Mouse (Mus musculus) neural tube, embryonic 15.5 days (tissue): ENCODE measurements around the gene Tex38. TPM values are rescaled to one million over a fixed set of nuclear protein-coding genes. Genes with fewer than 3 reads are reported as not detected.
A peak's percentile ranks its signal among the peaks of the same experiment; 100 is the strongest.

Source experiments
- ATAC-seq: fragments of 200-750 bp; cut with Nextera tagmentation; 2 replicates; pipeline ENCODE4 v1.8.0; 2017; ENCODE audit warnings: mild to moderate bottlenecking, moderate TSS enrichment, moderate library complexity; ENCODE audit not compliant: low FRiP score
- H3K27ac ChIP-seq: fragments of 300-500 bp; sonication (generic); replicated peaks from 2 replicates; pipeline ENCODE4 v1.5.1; 2015; ENCODE audit warnings: mild to moderate bottlenecking, inconsistent platforms
- H3K27me3 ChIP-seq: fragments of 300-500 bp; sonication (generic); replicated peaks from 2 replicates; pipeline ENCODE4 v1.6.1; 2015; ENCODE audit warnings: inconsistent platforms
- H3K36me3 ChIP-seq: fragments of 300-500 bp; sonication (generic); 2 replicates; pipeline ENCODE4 v1.6.1; 2015; ENCODE audit warnings: inconsistent platforms
- H3K4me1 ChIP-seq: fragments of 300-500 bp; sonication (generic); 2 replicates; pipeline ENCODE4 v1.6.1; 2015; ENCODE audit warnings: inconsistent platforms
- H3K4me2 ChIP-seq: fragments of 300-500 bp; sonication (generic); 2 replicates; pipeline ENCODE4 v1.6.1; 2015; ENCODE audit warnings: inconsistent platforms, mild to moderate bottlenecking, moderate library complexity
- H3K4me3 ChIP-seq: fragments of 300-500 bp; sonication (generic); replicated peaks from 2 replicates; pipeline ENCODE4 v1.5.1; 2015; ENCODE audit warnings: mild to moderate bottlenecking, inconsistent platforms
- H3K9ac ChIP-seq: fragments of 300-500 bp; sonication (generic); replicated peaks from 2 replicates; pipeline ENCODE4 v1.6.1; 2015; ENCODE audit warnings: mild to moderate bottlenecking, inconsistent platforms
- H3K9me3 ChIP-seq: fragments of 300-500 bp; sonication (generic); replicated peaks from 2 replicates; pipeline ENCODE4 v1.6.1; 2016; ENCODE audit warnings: inconsistent platforms
- WGBS: fragments of 180-500 bp; shearing (Covaris S2); methylation state at CpG from one replicate; pipeline ENCODE4 v1.1.7; 2015; ENCODE audit warnings: mixed read lengths; 5-methylcytosine and 5-hydroxymethylcytosine counted together
- polyA plus RNA-seq: library from polyadenylated mRNA; unstranded; fragments of >200 nt; fragmentation: Nextera tagmentation; extraction: Ambion mirVana; gene quantifications from 2 replicates; pipeline ENCODE4 v1.2.1, GENCODE M21; 2015

Tex38 gene
- polyA plus RNA-seq, 1 experiment from 2014 or later: 0.33 TPM

DNA sequence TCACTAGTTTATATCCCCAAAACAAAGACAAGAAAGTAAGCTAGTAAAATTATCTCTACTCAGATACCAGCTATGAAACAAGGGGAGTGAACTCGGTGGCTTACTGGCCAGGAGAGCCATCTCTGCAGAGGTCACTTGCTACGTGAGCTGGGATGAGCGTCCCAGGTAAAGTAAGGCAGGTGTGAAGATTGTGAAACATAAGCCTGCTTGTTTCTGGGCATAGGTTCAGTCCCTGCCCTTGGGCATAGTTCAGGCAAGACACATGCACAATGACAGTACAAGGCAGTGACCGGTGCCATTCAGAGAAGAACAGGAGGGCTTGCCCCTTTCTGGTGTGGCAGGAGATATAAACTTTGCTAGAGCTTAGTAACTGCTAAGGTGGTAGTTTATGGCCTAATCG lies 34.8 kb upstream of the Tex38 start:
- Histone ChIP-seq H3K9ac (no peak overlapping the region), H3K27me3 (no peaks in the 10 kb centered on the region), H3K27ac (no peak overlapping the region), H3K4me2 (no peak overlapping the region), H3K9me3 (no peaks in the 10 kb centered on the region), H3K4me1 (no peaks in the 10 kb centered on the region), H3K4me3 (no peak overlapping the region), H3K36me3 (peaks cover 33% of the 10 kb centered on the region)
- WGBS: 94% methylated on average over 5 of the region's 5 CpGs
- ATAC-seq: no peak

DNA sequence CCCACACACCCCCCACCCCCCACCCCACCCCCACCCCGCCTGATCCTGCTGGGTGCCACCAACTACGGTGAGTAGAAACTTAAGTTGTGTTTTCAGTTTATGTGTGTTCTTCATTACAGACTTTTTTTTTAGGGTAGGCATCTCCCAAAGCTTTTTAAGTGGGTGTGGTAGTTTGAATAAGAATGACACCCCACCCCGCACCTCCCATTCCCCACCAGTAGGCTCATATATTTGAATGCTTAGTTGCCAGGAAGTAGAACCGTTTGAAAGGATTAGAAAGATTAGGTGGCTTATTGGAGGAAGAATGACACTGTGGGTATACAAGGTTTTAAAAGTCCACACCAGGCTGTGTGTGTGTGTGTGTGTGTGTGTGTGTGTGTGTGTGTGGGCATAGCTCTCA lies 31.5 kb upstream of the Tex38 start:
- no peaks in the 10 kb centered on the region for H3K4me1 ChIP-seq
- ATAC-seq: no peak
- no peaks in the 10 kb centered on the region for H3K27me3 ChIP-seq
- H3K4me3 ChIP-seq: no peak overlapping the region
- peaks cover 33% of the 10 kb centered on the region for H3K36me3 ChIP-seq
- H3K9ac ChIP-seq: no peak overlapping the region
- H3K27ac ChIP-seq: no peak overlapping the region
- no peaks in the 10 kb centered on the region for H3K9me3 ChIP-seq
- no peak overlapping the region for H3K4me2 ChIP-seq
- 92% methylated on average over 4 of the region's 4 CpGs for WGBS

DNA sequence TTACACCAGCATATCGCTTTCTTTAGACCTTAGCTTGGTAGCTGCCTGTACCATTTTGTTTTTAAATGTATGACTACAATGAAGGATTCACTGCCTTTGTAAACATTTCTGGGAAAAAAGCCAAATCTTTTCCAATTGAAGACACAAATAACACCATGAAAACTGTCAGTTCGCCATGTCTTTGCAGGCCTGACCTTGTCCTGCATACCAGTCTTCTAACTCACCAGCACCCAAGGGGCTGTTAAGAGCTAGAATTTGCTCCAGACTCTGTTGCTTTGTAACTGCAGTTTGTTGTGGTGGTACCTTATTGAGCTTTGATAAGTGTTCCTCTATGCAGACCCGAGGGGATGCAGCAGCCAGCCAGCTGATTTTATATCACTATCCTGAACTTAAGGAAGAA lies 19.2 kb upstream of the Tex38 start:
- H3K4me3 ChIP-seq: no peak overlapping the region
- H3K9ac ChIP-seq: no peak overlapping the region
- no peak overlapping the region for H3K4me2 ChIP-seq
- WGBS: 66% methylated on average over 3 of the region's 3 CpGs
- no peaks in the 10 kb centered on the region for H3K9me3 ChIP-seq
- H3K27me3 ChIP-seq: no peaks in the 10 kb centered on the region
- H3K4me1 ChIP-seq: no peaks in the 10 kb centered on the region
- no peak for ATAC-seq
- no peak overlapping the region for H3K27ac ChIP-seq
- H3K36me3 ChIP-seq: peaks cover 58% of the 10 kb centered on the region

DNA sequence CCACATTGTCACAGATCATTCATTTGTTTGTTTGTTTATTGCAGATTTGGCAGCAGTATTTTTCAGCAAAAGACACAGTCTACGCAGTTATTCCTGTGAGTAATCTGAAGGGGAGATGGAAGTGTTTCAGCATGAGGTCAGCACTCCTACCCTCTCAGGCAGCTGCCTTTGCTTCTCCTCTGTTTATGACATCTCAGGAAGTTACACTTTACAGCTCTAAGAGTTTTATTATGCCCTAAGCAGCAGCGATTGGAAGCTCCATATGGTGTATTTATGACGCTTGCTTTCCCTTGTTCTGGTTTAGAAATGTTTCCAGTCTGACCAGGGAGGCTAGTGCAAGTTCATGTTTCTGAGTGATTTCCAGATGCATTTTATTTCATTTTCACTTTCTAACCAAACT lies 14.5 kb upstream of the Tex38 start:
- Histone ChIP-seq H3K4me3 (no peak overlapping the region), H3K27me3 (no peaks in the 10 kb centered on the region), H3K9me3 (no peaks in the 10 kb centered on the region), H3K4me2 (no peak overlapping the region), H3K36me3 (peaks cover 67% of the 10 kb centered on the region), H3K4me1 (no peaks in the 10 kb centered on the region), H3K9ac (no peak overlapping the region), H3K27ac (no peak overlapping the region)
- no peak for ATAC-seq
- WGBS: 38% methylated on average over 3 of the region's 3 CpGs

DNA sequence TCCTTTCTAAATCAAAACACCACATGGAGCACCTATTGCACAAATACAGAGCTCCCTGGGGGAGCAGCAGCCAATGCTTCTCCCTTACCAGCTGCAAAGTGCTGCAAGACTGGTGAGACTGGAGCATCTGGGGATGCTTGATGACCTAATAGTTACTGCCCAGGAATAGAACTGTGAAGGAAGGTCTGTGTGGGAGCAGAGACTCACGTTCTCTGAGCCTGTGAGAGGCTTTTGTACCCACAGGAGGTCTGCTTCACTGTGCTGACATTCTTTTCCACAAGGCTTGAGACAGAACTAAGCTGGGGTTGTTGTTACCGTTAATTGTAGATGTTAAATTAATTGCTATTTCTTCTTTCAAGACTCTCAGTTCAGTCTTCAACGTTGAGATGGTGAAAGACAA lies 10.0 kb upstream of the Tex38 start:
- H3K27ac ChIP-seq: no peak overlapping the region
- H3K9ac ChIP-seq: no peak overlapping the region
- no peak for ATAC-seq
- 70% methylated on average over 3 of the region's 3 CpGs for WGBS
- H3K4me1 ChIP-seq: peaks cover 5% of the 10 kb centered on the region
- no peak overlapping the region for H3K4me3 ChIP-seq
- H3K27me3 ChIP-seq: no peaks in the 10 kb centered on the region
- no peak overlapping the region for H3K4me2 ChIP-seq
- no peaks in the 10 kb centered on the region for H3K9me3 ChIP-seq
- H3K36me3 ChIP-seq: peaks cover 50% of the 10 kb centered on the region

DNA sequence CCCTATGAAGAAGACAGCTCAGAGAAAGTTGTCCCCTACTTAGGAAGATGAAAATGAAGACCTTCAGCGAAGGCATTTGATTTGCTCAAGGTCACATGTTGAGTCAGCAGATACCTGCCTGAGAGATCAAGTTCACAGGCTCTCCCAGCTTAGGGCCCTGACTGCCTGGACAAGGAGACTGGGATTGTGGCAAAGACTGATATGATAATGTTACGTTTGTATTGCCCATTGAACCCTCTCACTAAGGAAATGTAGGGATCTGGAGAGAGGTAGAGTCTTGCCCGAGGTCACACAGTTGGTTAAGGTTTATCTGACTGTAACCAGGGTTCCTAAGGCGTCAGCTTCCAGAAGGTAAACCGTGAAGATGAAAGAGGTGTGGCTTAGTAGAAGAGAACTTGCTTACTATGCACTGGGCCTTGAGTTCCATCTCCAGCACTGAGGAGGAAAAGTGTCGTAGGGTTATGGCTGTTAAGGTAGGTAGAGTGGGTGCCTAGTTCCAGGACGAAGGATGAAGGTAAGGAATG lies 4.8 kb upstream of the Tex38 start:
- peak overlapping the region; percentile 81; the same call in 1 of the 2 replicates for H3K27ac ChIP-seq
- no peak for ATAC-seq
- peaks cover 17% of the 10 kb centered on the region for H3K4me1 ChIP-seq
- peaks cover 17% of the 10 kb centered on the region for H3K36me3 ChIP-seq
- H3K9ac ChIP-seq: peak overlapping the region; percentile 79
- H3K4me3 ChIP-seq: peak overlapping the region; percentile 75
- peak overlapping the region; percentile 83 for H3K4me2 ChIP-seq
- no peaks in the 10 kb centered on the region for H3K27me3 ChIP-seq
- WGBS: 66% methylated on average over 7 of the region's 7 CpGs
- no peaks in the 10 kb centered on the region for H3K9me3 ChIP-seq

DNA sequence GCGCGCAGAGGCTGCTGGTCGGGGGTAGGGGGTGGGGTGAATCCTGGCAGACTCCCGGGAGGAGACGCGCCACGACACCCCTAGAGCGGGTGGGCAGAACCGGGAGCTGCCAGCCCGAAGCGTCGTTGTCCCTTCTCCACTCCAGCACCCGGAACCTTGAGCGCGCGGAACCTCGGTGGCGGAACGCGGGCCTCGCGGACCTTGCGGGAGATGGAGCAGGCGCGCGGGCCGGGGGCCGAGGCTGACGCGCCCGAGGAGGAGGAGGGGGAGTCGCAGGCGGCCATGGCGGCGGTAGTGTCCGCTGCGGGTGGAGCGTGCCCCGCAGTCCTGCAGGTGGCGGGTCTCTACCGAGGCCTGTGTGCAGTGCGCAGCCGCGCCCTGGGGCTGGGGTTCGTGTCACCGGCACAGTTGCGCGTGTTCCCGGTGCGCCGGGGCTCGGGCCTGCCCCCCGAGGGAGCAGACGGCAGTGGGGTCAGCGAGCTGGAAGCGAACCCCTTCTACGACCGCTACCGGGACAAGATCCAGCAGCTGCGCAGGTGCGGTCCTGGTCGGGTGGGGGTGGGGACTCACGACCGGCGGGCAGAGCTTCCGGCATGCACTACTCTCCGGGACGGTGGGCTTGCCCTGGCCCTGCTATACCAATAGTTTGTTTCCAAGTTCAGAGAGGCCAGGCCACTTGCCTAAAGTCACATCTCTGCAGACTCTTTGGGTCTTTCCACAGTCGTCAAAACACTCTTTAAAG lies 4.1 kb upstream of the Tex38 start, which contains the start of gene Atpaf1:
TSS of gene Atpaf1 (plus strand) at position 44 of the 742 bp plus-strand sequence.
- no peaks in the 10 kb centered on the region for H3K27me3 ChIP-seq
- H3K9ac ChIP-seq: peak within 1 kb of the TSS; percentile 79
- peak; percentile 94 for ATAC-seq
- H3K36me3 ChIP-seq: peaks cover 12% of the 10 kb centered on the region
- H3K27ac ChIP-seq: peak within 1 kb of the TSS; percentile 81
- peak within 1 kb of the TSS; percentile 83 for H3K4me2 ChIP-seq
- H3K4me1 ChIP-seq: peaks cover 17% of the 10 kb centered on the region
- under 1% methylated on average over 68 of the region's 69 CpGs for WGBS
- H3K4me3 ChIP-seq: peak within 1 kb of the TSS; percentile 75
- no peaks in the 10 kb centered on the region for H3K9me3 ChIP-seq

DNA sequence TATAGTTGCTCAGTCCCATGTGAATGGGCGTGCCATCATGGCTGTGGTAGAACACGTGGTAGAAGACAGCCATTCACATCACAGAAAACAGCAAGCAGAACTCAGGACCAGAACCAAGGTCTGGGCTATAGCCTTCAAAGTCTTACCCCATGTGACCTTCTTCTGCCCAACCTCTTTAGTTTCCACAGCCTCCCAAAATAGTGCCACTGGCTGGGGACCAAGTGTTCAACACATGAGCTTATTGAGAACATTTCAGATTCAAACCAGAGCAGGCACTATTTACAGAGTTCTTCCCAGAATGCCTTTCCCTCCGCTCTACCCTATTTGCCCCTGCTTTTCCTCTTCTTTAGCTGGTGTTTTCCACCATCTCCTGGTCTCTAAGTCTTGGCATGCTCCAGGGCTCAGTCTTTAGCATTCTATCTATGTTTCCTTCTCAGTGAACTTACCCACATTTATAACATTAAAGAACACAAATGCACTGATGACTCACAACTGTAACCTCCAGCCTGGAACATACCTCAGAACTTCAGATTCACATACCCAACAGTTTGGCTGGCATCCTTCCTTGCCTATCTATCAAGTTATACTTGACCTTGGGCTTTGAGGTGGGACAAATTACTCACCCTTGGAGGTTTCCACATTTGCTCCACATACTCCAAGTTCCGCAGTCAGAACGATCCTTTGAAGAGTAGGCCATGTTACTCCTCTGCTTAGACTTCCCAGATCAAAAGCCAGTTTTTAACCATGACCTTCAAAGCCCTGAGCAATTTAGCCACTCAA lies 1.4 kb upstream of the Tex38 start:
- Histone ChIP-seq H3K27me3 (no peaks in the 10 kb centered on the region), H3K4me3 (no peak overlapping the region), H3K9me3 (no peaks in the 10 kb centered on the region), H3K4me1 (peaks cover 17% of the 10 kb centered on the region), H3K36me3 (0 out of 2 replicates have a peak, but pooled peaks cover 8% of the 10 kb centered on the region), H3K9ac (no peak overlapping the region), H3K27ac (no peak overlapping the region), H3K4me2 (no peak overlapping the region)
- ATAC-seq: no peak
- WGBS: 91% methylated on average over 5 of the region's 5 CpGs

DNA sequence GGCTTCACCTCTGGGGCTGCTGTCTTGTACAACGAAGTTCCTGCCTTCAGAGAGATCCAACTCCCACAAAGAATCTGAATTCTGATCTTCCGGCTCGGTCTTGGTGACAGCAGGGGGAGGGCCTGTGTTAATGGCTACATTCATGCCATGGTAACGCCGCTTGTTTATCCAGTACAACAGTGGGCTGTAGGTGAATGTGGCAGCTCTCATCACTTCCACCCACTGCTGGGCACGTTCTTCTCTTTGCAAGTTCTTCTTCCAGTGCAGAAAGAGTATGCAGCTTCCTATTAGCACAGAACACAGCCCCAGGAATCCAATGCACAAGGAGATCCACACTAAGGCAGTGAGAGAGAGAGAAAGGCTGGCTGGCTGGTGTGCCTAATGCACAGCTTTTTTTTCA lies 549 bp downstream of the Tex38 start:
- WGBS: 34% methylated on average over 6 of the region's 6 CpGs
- no peaks in the 10 kb centered on the region for H3K27me3 ChIP-seq
- no peak overlapping the region for H3K9ac ChIP-seq
- H3K4me1 ChIP-seq: peaks cover 6% of the 10 kb centered on the region
- H3K36me3 ChIP-seq: peaks cover 16% of the 10 kb centered on the region; the same call in 1 of the 2 replicates
- ATAC-seq: no peak
- H3K4me3 ChIP-seq: no peak overlapping the region
- no peaks in the 10 kb centered on the region for H3K9me3 ChIP-seq
- H3K27ac ChIP-seq: no peak overlapping the region
- no peak overlapping the region for H3K4me2 ChIP-seq

DNA sequence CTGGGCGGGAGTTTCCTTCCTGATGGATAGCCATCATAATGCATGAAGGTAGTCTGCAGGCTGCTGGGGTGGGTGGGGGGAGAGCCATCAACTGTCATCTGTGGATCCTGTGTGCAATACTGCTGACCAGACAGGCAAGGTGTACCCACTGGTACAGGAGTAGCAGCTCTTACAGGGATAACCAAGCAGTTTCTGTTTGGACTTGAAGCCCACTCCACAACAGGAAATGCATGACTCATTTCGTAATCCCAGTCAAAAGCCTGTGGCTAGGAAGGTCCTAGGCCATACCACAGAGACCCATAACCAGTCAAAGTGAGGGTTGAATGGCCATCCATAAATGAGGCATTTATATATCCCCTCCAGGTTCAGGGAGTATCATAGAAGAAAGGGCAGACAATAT lies 3.2 kb downstream of the Tex38 start:
- Histone ChIP-seq H3K36me3 (peaks cover 37% of the 10 kb centered on the region), H3K4me3 (no peak overlapping the region), H3K27ac (no peak overlapping the region), H3K4me2 (no peak overlapping the region), H3K4me1 (no peaks in the 10 kb centered on the region), H3K9me3 (no peaks in the 10 kb centered on the region), H3K27me3 (no peaks in the 10 kb centered on the region), H3K9ac (no peak overlapping the region)
- WGBS: 95% methylated on average over 2 of the region's 2 CpGs
- no peak for ATAC-seq

DNA sequence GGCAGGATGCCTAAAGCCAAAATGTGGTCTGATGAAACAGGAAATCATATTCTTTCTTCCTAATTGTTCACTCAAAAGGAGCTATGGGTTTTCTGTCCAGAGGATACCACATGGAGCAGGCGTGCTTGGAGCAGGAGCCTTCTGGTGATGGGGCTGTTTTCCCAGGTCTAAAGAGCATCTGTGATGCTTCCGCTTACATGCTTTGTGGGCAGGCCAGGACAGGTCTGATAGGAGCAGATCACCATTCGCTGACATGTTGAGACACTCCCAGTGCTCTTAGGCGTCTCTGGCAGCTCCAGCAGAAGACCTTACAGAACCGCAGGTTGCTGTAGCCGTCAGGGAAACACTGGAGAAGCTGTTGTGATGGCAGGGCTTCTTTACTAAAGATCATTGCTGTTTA lies 5.8 kb downstream of the Tex38 start:
- no peak overlapping the region for H3K4me3 ChIP-seq
- H3K4me1 ChIP-seq: no peaks in the 10 kb centered on the region
- 92% methylated on average over 6 of the region's 6 CpGs for WGBS
- H3K36me3 ChIP-seq: peaks cover 50% of the 10 kb centered on the region
- no peak overlapping the region for H3K4me2 ChIP-seq
- H3K9me3 ChIP-seq: no peaks in the 10 kb centered on the region
- H3K27me3 ChIP-seq: no peaks in the 10 kb centered on the region
- ATAC-seq: no peak
- no peak overlapping the region for H3K9ac ChIP-seq
- H3K27ac ChIP-seq: no peak overlapping the region
